Mouse (Mus musculus) layer of hippocampus, postnatal 14 days (tissue): ENCODE data around the gene Ano6. TPM values are rescaled to one million over a fixed set of nuclear protein-coding genes. Genes with fewer than 3 reads are reported as not detected.

Experiments
- DNase-seq, 2 experiments: peaks; one replicate each; pipeline ENCODE4 v3.0.0; 2021 to 2022; ENCODE audit warnings: low spot score in 2 of 2, mixed read lengths in 1 of 2
- total RNA-seq, 2 experiments: library from RNA; stranded (reverse); gene quantifications; 2 replicates each; pipeline ENCODE4 v1.2.3; 2021

Ano6 gene
- total RNA-seq, 2 experiments from 2014 or later: 22.5 to 29.5 TPM

DNA sequence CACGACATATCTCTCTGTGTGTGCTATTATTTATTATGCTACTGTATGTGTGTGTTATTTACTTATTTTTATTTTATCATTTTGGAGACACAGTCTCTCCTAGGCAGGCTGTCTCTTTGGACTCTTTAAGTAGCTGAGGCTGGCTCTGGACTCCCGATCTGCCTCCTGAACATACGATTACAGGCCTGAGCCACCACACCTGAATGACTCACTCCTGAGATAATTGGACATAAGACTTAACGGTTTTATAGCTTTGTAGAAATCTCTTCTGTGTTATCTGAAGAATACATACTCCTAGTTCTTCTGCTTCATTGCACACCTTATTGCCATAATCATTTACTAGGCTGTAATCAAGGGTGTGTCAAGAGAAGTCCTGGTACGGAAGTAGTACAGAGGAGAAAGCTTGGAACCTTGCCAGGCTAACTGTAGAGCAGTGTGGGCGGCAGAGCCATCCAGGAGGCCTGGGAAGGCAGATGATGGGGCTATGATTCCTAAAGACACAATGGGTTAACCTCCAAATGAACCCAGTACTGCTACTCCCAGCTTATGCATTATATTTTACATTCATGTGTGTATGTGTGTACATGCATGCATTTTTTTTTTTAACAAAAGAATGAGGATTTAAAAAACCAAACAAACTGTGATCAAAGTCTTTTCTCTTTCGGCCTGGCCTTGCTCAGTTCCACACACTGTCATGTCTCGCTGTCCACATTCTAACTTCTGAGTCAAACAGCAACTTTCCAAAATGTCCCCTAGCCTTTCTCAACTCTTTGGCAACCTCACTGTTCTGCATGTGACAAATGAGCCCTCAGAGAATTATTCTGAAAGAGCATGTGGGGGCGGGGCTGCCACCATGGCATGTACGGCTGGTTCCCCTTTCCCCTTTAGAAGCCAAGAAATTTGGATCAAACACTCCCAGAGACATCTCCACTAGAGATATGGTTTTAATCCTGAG, 4.2 kb downstream of the Ano6 start:
- DNase-seq: no peak

GRCm38 (mm10) chr15:95796062-95796461, 5.4 kb downstream of the Ano6 start:
- no peak for DNase-seq

DNA sequence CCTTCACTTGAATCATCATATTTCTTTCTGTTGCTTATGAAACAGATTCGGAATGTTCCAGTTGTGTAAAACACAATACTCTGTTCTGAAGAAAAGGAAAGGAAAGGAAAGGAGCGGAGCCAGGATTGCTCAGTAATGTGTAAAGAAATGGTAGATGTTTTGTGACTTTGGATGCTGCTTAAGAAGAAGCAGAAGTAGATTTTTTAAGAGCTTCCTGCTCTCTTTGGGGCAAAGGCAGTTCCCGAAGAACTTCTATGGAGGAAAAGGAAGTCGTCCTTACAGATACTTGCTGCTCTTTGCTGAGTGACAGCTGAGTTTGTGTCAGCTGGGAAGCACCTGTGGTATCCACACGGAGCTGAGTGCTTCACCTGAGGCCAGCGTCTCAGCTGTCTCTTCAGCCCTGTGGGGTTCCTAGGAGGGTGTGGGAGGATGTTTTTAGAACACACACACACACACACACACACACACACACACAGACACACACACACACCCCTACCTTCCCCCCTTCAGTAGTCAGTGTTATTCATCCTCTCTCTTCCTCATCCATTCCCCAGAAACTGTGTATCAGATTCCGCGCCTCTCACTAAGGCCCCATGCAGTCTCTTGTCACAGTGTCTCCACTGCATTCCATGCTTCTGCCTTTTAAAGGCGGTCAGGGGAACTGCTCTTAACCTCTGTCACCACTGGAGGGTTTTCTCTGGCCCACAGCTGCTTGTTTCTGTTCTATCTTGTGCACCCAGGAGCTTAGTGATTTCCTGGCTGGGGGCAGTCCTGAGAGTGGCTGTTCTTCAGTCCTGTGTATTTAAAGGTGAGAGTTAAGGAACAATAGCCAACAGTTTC, 6.7 kb downstream of the Ano6 start:
- no peak for DNase-seq

DNA sequence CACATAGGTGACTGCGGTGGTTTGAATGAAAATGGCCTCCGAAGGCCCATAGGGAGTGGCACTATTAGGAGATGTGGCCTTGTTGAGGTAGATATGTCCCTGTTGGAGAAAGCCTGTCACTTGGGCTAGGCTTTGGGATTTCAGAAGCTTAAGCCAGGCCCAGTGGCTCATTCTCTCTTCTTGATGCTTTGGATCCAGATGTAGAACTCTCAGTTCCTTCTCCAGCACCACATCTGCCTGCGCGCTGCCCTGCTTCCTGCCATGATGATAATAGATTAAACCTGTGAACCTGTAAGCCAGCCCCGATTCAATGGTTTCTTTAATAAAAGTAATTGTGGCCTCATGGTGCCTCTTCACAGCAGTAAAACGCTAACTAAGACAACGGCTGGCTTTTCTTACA, 7.6 kb downstream of the Ano6 start:
- no peak for DNase-seq

- no peak for DNase-seq
Measured at GRCm38 (mm10) chr15:95799632-95800031, 9.0 kb downstream of the Ano6 start.

DNA sequence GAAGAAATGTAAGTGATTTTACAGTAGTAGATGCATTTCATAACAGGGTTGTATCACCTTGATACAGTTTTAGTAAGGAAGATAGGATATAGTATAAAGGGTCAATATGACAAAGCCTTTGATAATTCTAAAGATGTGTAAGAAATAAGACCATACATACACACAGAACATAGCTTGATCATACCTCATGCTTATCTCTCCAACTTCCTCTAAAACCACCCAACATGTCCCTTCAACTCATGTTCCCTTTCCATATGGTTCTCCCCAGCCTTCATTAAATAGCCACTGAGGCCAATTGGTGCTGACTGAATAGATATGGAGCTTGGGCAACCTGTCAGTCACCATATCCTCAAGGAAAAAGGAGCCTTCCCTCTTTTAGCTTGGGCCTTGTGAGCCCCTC, 9.4 kb downstream of the Ano6 start:
- no peak for DNase-seq

DNA sequence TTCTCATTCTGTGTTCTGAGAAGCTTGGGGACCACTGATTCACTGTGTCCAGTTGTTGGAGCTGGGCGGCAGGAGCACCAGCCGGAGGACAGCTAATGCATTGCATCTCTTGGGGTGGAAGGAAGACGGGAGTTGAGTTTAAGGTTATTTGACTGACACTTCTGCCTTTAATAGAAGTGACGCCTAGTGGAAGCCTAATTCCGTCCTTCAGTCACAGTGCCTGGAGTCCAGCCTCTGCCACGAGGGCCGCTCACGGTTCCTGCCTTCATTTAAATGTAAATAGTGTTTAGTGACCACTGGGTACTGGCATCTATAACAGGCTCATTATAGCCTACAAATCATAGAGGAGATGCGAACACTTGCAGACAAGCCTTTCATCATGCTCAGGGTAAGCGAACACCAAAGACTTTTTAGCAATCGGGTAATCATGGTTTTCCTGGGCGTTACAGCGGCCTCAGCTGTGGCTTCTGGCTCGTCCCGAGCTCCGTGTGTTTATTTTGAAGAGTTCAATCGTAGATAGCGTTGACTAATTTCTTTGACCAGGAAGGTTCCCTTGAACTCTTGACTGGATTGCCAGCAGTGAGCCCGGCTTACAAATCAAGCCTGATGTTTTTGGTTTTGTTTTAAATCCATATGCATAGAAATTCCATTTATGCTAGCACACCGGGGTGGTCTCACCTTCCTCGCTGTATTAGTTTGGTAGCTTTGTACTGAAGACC, 10.8 kb downstream of the Ano6 start:
- DNase-seq: no peak

- no peak for DNase-seq
Measured at GRCm38 (mm10) chr15:95802140-95802539, 11.5 kb downstream of the Ano6 start.

- no peak for DNase-seq
Measured at GRCm38 (mm10) chr15:95802762-95803161, 12.1 kb downstream of the Ano6 start.

DNA sequence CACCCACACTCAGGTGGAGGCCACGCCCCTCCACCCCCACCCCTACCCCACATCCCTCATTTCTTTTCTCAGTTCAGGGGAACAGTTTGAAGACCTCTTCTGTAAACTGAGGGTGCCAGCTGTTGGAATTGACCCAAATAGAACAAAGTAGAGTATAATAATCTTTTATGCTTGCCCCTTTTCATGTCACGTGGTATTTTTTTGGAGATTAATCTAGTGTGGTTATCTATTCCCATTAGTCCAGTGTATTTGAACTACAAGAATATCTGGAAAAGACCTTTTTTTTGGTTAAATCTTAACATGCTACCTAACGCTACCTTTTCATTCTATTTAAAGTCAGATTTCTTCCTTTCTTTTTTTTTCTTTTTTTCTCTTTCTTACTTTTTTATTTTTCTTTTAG, 12.8 kb downstream of the Ano6 start:
- no peak for DNase-seq

- DNase-seq: no peak
Measured at GRCm38 (mm10) chr15:95804255-95804654, 13.6 kb downstream of the Ano6 start.

GRCm38 (mm10) chr15:95805022-95805471, 14.4 kb downstream of the Ano6 start:
- no peak for DNase-seq

GRCm38 (mm10) chr15:95807908-95808307, 17.3 kb downstream of the Ano6 start:
- no peak for DNase-seq

GRCm38 (mm10) chr15:95810357-95810761, 19.7 kb downstream of the Ano6 start:
- no peak for DNase-seq

- DNase-seq: no peak
Measured at GRCm38 (mm10) chr15:95812821-95813571, 22.4 kb downstream of the Ano6 start.

DNA sequence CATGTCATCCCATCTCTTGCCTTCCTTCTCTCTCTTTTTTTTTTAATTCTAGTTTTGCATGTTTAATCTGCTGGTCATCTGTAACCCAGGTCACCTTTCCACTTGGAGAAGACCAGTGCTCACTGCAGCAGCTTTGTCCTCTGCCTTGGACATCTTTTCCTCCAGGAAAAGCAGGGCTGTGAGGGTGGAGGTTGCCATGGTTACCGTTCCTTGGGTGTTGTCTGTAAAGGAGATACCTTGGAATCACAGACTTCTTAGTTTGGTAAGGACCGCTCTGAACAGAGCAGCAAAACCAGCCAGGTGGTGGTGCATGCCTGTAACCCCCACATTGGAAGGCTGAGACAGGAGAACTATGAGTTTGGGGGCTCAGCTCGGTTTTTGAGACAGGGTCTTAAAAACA, 26.9 kb downstream of the Ano6 start:
- no peak for DNase-seq

DNA sequence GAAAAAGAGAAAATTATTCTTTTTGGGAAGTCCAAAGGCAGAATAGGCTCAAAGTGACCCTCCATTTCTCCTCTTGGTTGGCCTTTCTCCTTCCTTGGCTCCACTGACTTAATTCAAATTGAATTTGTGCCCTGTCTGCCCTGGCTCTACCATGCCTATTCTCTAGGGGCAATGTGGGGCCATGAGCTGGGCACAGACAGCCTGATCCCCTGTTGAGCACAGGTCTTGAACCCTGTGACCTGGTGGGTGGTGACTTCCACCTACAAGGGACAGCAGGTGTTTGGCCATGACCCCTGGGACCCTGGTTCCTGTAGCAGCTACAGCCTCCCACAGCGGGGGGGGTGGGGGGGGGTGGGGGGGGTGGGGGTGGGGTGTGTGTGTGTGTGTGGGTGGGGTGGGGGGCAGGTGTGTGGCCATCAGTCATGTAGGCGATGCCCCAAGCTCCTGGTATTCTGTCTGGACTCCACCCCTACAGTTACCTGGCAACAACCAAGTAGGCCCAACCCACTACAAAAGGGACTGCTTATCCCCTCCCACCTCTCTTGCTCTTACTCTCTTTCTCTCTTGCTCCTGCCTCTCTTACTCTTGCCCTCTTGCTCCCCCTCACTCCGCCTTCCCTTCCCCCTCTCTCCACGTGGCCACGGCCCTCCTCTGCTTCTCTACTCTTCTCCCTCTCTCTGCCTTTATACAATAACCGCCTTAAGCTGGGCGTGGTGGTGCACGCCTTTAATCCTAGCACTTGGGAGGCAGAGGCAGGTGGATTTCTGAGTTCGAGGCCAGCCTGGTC, 28.8 kb downstream of the Ano6 start:
- DNase-seq: no peak

DNA sequence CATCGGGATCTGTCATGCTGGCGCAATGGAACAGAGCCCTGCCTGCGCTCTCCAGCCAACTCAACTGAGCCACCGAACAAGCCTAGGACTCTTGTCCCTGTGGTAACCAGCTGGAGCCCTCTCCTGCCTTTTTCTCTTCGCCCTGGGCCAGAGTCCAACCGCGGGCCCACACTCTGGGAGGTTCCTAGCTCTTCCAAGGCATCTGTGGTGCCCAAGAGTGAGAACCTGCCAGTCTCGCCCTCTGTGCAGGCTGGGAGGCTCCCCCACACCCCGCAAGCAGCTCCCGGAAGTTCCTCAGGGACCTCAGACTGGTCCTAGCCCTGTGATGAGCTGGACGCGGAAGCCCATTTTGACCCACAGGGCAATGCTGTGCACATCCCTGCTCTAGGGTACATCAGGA, 29.5 kb downstream of the Ano6 start:
- peak in 1 of 2 experiments; percentile 37 for DNase-seq

DNA sequence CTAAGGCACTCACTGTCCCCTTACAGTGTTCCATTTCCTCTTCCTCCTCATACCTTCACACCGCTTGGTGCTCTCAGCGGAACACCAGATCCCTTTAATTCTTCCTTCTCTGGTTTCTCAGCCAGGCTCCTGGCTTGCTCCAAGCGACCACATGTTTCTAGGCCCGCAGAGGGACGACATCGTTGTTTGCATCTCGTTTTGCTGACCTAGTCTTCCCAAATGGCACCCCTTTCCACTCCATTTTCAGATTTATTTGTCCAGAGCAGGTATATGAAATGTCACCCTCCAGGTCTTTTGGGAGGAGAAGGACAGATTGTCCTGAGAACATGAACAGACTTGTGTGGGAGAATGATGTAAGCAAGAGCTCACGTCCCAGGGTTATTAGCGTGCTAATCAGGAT, 30.0 kb downstream of the Ano6 start:
- no peak for DNase-seq

DNA sequence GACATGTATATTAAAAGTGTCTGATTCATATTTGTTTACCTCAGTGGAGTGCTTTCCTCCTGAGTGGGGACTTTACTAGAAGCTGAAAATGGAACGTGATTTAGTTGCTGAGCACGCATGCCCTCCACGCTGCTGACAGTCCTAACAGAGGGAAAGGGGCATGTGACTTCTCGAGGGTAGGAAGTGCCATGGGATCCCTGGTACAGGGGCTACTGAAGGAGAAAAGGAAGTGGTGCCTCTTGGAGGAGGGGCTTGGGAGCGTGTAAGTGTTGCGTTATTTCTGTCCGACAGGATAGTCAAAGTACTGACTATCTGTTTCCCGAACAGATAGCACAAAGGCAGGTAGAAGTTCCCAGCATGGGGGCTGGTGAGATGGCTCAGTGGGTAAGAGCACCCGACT, 31.5 kb downstream of the Ano6 start:
- no peak for DNase-seq
